Mouse (Mus musculus) ovary, postnatal 10 days (tissue): ENCODE data around the gene Lztr1.

Experiments used
- DNase-seq: peaks from one replicate; pipeline ENCODE4 v3.0.0; 2022; ENCODE audit warnings: low spot score

The Lztr1 gene

DNA sequence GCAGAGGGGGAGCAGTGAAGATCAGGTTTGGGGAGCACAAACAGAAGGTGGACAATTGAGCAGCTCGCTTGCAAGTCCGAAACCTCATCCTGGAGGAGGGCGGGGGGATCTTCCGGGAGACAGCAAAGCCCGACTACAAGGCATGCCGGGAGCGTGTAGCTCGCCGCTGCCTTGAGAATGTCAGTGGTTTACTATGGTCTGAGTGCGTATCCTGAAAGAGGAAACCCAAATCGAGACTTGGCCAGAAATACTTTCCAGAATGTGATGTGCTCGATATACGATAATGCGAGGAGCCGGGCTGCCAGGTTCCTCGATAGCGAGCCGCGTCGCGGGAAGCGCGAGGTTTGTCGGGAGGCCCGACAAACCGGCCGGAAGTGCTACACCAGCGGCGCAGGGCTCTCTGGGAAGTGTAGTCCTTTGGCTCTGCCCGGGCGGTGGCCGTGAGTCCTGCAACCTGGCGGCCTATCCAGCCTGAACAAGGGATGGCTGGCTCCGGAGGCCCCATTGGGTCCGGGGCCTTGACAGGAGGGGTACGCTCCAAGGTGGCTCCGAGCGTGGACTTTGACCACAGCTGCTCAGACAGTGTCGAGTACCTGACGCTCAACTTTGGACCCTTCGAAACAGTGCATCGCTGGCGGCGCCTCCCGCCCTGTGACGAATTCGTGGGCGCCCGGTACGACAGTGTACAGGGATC is at the start of gene Lztr1:
TSS of gene Lztr1 (plus strand) at position 143 of the 694 bp plus-strand sequence.
- DNase-seq = peak; percentile 87

DNA sequence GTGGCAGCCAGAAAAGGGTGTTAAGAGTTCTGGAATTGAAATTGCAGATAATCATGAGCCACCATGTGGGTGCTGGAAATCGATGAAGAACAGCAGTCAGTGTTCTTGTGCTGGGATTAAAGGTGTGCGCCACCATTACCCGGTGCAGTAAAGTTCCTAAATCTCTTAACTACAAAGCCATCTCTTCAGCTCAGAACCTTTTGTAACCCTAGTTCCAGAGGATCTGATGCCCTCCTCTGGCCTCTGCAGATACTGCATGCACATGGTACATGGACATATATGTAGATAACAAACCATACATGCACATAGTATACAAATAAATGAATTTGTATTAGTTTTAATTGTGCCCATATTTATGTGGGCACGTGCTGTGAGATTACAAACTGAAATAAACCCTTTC is 48.2 kb upstream of the Lztr1 start:
- DNase-seq = no peak

GRCm38 (mm10) chr16:17461596-17461995 is 46.9 kb upstream of the Lztr1 start:
- DNase-seq = no peak

DNA sequence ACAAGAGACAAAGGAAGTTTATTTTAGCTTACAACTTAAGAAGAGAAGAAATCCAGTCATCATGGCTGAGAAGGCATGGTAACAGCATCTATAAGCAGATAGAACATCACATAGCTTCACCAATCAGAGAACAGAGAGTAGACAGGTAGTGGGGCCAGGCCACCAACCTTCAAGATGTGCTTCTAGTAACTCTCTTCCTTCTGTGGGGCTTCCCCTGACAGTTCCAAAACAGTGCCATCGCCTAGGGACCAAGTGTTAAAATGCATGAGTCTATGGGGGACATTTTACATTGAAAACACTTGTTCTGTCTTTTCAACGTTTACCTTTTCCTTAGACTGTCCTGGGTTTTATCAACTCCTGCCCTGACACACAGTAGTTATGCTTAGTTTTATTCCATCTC is 45.3 kb upstream of the Lztr1 start:
- DNase-seq = no peak

GRCm38 (mm10) chr16:17466875-17467663 is 41.4 kb upstream of the Lztr1 start:
- no peak for DNase-seq

DNA sequence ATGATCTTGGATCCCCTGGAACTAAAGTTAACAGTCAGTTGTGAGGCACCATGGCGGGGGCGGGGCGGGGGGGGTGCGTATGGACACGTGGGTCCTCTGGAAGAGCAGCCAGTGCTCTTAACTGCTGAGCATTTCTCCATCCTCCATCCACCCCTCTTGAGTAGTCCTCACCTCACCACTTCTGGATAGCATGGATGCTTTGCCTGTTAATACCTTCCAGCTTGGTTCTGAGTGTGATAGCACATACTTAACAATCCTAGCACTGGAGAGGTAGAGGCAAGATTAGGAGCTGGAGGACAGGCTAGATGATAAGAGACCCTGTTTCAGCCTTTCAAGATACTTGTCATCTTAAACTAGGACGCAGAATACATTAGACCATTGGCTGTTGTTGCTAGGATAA is 36.0 kb upstream of the Lztr1 start:
- no peak for DNase-seq

- DNase-seq = no peak
Observed at GRCm38 (mm10) chr16:17474091-17474490, 34.4 kb upstream of the Lztr1 start.

GRCm38 (mm10) chr16:17474761-17475160 is 33.7 kb upstream of the Lztr1 start:
- DNase-seq = no peak

DNA sequence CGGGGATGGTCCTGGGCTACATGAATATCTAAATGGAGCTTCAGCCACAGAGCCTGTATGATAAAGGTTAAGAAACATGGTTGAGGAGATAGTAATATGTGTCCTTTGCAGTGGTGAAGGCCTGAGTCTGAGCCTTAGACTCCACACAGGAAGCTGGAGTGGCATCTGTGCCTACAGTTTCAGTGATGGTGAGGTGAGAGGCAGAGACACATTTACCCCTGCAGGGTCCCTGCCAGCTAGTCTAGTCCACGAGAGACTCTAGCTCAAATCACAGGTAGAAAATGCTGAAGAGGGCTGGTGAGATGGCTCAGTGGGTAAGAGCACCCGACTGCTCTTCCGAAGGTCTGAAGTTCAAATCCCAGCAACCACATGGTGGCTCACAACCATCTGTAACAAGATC is 33.2 kb upstream of the Lztr1 start:
- DNase-seq = no peak

DNA sequence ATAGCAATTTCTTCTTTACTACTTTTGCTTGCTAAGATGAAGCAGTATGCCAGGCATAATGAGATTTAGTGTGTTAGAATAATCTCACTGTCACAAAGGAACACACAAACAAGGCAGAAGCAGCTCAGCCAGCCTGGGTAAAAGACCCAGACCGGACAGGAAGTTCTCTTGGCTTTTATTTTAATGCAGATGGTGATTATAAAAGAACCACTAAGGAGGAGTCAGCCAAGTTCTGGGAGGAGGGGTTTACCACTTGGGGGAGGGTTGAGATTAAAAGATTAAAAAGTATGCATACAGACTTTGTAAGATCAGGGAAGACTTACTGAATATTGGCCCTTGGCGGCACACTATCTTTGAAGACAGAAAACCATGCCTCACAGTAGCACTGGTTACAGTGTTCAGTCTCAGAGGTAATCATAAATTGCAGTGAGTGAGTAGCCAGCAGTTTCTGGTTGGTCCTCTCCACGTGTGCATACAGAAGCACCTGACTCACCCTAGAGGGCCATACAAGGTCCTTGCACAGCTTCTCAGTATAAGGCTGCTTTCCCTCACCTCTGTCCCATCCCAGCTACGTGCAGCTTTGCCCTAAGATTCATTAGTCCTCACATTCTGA is 30.1 kb upstream of the Lztr1 start:
- DNase-seq = no peak

DNA sequence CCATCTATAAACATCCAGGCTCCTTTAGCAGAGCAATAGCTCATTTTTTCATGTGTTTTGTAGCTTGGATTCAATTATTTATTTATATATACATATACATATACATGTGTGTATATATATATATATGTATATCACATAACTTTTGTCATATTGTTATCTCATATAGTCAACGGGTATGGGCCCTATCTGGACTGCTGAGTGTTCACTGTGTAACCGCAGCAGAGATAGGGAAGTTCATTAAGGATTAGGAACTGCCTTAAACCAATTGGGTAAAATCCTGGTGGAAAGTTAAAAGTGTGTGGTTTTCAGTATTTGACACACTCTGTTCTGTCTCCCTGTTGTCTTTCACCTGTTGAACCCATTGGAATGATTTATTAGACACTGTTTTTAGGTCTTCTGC is 27.0 kb upstream of the Lztr1 start:
- no peak for DNase-seq

GRCm38 (mm10) chr16:17486505-17486904 is 22.0 kb upstream of the Lztr1 start:
- no peak for DNase-seq

DNA sequence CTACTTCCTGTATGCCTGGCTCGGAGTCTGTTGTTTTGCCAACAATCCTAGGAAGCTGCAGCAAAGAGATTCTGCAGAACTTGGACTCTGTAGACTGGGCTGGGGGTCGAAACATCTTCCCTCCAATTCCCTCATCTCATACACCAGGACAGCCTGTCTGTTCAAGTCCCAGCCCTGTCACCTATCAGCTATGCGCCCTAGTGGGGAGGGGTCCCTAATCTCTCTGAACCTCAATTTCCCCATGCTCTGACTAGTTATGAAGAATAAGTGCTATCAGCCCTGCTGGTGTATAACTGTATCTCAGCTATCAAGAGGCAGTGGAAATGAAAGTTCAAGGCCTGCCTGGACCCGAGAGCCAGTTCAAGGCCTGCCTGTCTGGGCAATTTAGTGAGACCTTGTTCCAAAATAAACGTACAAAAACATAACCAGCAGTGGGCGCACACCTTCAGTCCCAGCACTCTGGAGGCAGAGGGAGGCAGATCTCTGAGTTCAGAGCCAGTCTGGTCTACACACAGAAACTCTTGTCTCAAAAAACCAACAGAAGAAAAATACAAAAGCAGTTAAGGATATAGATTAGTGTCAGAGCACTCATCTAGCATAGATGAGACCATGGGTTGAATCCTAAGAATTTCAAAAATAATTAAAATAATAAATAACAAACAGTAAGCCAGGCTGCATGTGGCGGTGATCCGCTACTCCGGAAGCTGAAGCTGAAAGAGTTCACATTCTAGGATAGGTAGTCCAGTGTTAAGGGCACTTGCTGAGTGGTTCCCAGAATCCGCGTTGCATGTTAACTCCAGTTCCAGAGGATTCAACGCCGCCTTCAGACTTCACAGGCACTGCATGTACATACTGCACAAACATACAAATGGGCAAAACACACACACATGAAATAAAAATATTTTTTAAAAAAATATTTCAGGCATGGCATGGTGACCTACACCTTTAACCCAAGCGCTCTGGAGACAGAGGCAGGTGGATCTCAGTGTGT is 19.7 kb upstream of the Lztr1 start:
- DNase-seq = no peak

DNA sequence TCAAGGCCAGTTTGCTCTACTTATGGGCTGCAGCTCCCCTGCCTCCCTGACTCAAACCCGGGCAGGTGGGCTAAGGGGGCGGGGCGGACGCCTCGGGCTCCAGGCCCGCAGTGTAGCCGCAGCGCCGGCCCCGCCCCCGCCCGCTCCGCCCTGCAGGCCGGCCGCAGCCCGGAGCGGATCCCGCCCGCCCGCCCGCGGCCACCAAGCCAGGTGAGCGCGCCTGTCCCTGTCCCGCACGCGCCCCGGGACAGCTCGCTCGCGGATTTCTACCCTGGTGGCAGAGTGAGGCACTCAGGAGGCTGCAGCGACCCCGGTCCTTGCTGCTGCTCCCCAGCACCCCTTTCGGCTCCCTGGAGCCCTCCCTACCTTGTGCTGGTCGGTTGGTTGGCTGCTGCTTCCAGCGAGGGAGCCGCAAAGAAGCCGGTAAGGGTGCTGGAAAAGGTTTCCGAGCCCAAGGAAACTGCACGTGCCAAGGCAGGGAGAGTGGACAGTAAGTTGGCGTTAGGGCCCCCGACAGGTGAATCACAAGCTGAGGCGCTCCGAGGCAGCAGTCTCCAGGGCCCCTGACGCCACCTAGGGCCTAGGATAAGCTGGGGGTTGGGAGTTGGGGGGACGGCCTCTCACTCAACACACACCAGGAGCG is 18.9 kb upstream of the Lztr1 start, which contains the start of gene Aifm3:
TSS of gene Aifm3 (plus strand) at position 143 of the 643 bp plus-strand sequence.
- DNase-seq = no peak

DNA sequence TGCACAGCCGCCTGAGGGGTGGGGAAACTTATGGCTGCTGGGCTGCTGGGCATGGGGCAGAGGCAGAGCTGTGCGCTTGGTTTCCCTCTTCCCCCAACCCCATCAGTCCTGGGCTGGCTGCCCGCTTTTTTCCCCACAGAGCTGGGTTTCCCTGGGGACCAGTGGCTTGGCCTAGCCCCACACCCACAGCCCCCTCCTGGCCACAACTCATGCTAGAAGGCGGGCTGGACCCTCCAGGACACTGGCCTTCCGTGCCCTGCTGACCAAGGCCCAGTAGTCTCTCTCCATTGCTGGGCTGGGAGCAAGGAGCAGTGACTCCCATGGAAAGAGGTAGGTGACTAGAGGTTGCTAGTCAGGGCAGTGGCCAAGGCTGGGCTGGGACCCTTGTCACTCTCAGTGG is 17.3 kb upstream of the Lztr1 start:
- no peak for DNase-seq

GRCm38 (mm10) chr16:17491896-17492561 is 16.5 kb upstream of the Lztr1 start:
- no peak for DNase-seq

GRCm38 (mm10) chr16:17496499-17497305 is 11.8 kb upstream of the Lztr1 start:
- peak; percentile 20 for DNase-seq

DNA sequence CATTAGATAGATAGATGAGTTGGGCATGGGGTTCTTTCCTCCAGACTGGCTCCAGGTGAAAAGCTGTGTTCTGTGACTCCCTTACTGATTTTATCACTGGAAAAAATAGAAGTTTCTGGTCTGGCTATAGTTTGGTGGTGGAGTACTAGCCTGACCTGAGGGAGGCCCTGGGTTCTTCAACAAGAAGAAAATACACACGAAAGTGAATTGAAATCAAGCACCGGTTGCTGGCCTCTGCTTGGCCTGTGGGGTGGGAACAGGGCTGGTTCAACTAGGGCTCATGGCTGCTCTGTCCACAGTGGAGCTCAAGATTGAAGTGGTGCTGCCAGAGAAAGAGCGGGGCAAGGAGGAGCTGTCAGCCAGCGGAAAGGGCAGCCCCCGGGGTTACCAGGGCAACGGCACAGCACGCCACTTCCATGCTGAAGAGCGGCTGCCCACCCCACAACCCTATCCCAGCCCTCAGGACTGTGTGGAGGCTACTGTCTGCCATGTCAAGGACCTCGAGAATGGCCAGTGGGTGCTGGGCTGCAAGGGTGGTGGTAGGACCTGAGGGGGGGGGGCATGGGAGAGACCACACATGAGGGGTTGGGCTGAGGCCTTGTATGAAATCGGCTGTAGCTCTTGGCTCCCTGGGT is 9.1 kb upstream of the Lztr1 start:
- no peak for DNase-seq

- DNase-seq = no peak
Observed at GRCm38 (mm10) chr16:17502681-17503080, 5.8 kb upstream of the Lztr1 start.
